In the genomic region with DNA sequence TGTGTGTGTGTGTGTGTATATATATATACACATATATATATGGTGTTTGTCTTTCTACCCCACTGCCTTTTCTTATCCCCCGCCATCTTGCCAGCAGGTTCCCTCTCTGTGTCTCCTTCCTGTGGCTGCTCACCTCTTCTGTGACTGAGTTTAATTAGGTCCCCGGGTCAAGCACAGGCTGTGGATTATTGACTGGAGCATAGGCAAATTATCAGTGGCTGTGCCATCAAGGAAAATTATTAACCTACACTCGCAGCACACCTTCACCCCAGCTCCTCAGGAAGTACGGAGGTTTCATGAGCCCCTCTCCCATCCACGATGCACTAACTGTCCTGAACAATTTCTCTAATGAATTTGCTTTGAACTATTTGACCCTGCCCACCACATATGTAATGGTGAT, we compare ENCODE assay signal across 24 mouse cellular contexts. TPM values are rescaled to one million over a fixed set of nuclear protein-coding genes. Genes with fewer than 3 reads are reported as not detected.
A peak's percentile ranks its signal among the peaks of the same experiment; 100 is the strongest.
DNase-seq lines count a peak whose midpoint lies in the region; ATAC-seq lines count a peak whose summit lies in the region.
"Had no signal": no experiment of that assay in that cellular context is flagged by ENCODE, and none has a peak within 500 bp of the region (broad histone marks: within the 10 kb centered on the region; RNA-seq: fewer than 3 reads in every experiment).

No protein-coding gene starts in this region.

- H3K4me1 ChIP-seq in kidney, embryonic 15.5 days = peaks cover 13% of the 10 kb centered on the region
- H3K4me1 ChIP-seq: hindbrain, embryonic 15.5 days had no signal

- H3K4me2 ChIP-seq in kidney, embryonic 15.5 days = no peak overlapping the region
- H3K4me2 ChIP-seq: embryonic facial prominence, embryonic 13.5 days; forebrain, embryonic 12.5 days; forebrain, embryonic 15.5 days; hindbrain, embryonic 12.5 days; hindbrain, embryonic 15.5 days had no signal

- H3K27me3 ChIP-seq in kidney, embryonic 15.5 days = no peaks in the 10 kb centered on the region
- H3K27me3 ChIP-seq: embryonic facial prominence, embryonic 13.5 days; forebrain, embryonic 12.5 days; forebrain, embryonic 15.5 days; hindbrain, embryonic 12.5 days; hindbrain, embryonic 15.5 days had no signal

- ATAC-seq in kidney, embryonic 15.5 days (replicated peaks; ENCODE audit: low FRiP score) = no peak
- ATAC-seq: CD4-positive, CD25-positive, alpha-beta regulatory T cell, adult 4 months; forebrain, embryonic 15.5 days had no signal

- peaks cover 4% of the 10 kb centered on the region; the same call in 1 of the 2 replicates for H3K36me3 ChIP-seq in kidney, embryonic 15.5 days
- H3K36me3 ChIP-seq: forebrain, embryonic 15.5 days; hindbrain, embryonic 15.5 days had no signal

- DNase-seq in kidney, adult 11 months = peak; percentile 7
- DNase-seq in kidney, adult 9 months = peak; percentile 66
- no peak for DNase-seq in kidney, postnatal 14 days
- peak; percentile 24 to 32 for DNase-seq in kidney, postnatal 36 days
- DNase-seq in cerebellum, postnatal 14 days = no peak
- DNase-seq: adrenal gland, adult 2 months; adrenal gland, postnatal 14 days; cerebellum, adult 11 months; cerebellum, adult 2 months; cerebellum, adult 9-11 months; cerebellum, postnatal 36 days; embryo, embryonic 11 days; gastrocnemius, postnatal 25 days; heart, adult 2 months had no signal

- no peak overlapping the region for H3K4me3 ChIP-seq in kidney, embryonic 15.5 days (replicated peaks)
- H3K4me3 ChIP-seq: embryonic facial prominence, embryonic 10.5 days; embryonic facial prominence, embryonic 13.5 days; erythroblast, embryonic 14.5 days; forebrain, embryonic 12.5 days; forebrain, embryonic 15.5 days; heart, adult 2 months; heart, embryonic 10.5 days; hindbrain, embryonic 12.5 days; hindbrain, embryonic 15.5 days had no signal

- whole genome bisulfite sequencing in kidney, embryonic 15.5 days = 65% methylated on average over 5 of the region's 5 CpGs

- H3K9me3 ChIP-seq in kidney, embryonic 15.5 days (replicated peaks) = no peaks in the 10 kb centered on the region
- H3K9me3 ChIP-seq: embryonic facial prominence, embryonic 10.5 days; embryonic facial prominence, embryonic 13.5 days; forebrain, embryonic 12.5 days; forebrain, embryonic 15.5 days; heart, embryonic 10.5 days; hindbrain, embryonic 12.5 days; hindbrain, embryonic 15.5 days had no signal

- no peak overlapping the region for H3K27ac ChIP-seq in kidney, embryonic 15.5 days
- H3K27ac ChIP-seq: embryonic facial prominence, embryonic 10.5 days; embryonic facial prominence, embryonic 13.5 days; forebrain, embryonic 12.5 days; forebrain, embryonic 15.5 days; heart, adult 2 months; heart, embryonic 10.5 days; hindbrain, embryonic 12.5 days; hindbrain, embryonic 15.5 days had no signal

- H3K9ac ChIP-seq in kidney, embryonic 15.5 days = no peak overlapping the region
- H3K9ac ChIP-seq: embryonic facial prominence, embryonic 13.5 days; forebrain, embryonic 12.5 days; forebrain, embryonic 15.5 days; hindbrain, embryonic 12.5 days; hindbrain, embryonic 15.5 days had no signal

RNA-seq across cellular contexts. Expression of a gene that starts 41.5 kb away (rescaled TPM):
- polyA plus RNA-seq in kidney, embryonic 15.5 days (2015; fragmentation: Nextera tagmentation; extraction: Ambion mirVana) = 32.4 and 39.5 TPM in 2 replicates

Comparison
In these comparisons a context has a peak if more than half of its experiments do, and no peak if none do; other contexts are left out.
1. DNase-seq: peak in kidney, adult 11 months (single experiment), kidney, adult 9 months (single experiment) and kidney, postnatal 36 days (2 of 2); none in kidney, postnatal 14 days (single experiment) and cerebellum, postnatal 14 days (0 of 2).